Mouse (Mus musculus) stomach, embryonic 15.5 days (tissue): ENCODE data around the gene Cdc34b. TPM values are rescaled to one million over a fixed set of nuclear protein-coding genes. Genes with fewer than 3 reads are reported as not detected.
"Not testable (repeated sequence)": the region's sequence is repeated elsewhere in the genome, so short reads cannot be mapped to it uniquely, and the experiment has no call there.

Source experiments
- ATAC-seq: fragments of 200-750 bp; cut with Nextera tagmentation; 2 replicates; pipeline ENCODE4 v1.8.0; 2017; ENCODE audit warnings: low read depth, moderate number of reproducible peaks, moderate TSS enrichment; ENCODE audit not compliant: insufficient read depth, low FRiP score
- H3K27ac ChIP-seq: fragments of 300-500 bp; sonication (generic); 2 replicates; pipeline ENCODE4 v1.5.1; 2015; ENCODE audit warnings: mild to moderate bottlenecking, inconsistent platforms
- H3K27me3 ChIP-seq: fragments of 300-500 bp; sonication (generic); replicated peaks from 2 replicates; pipeline ENCODE4 v1.6.1; 2015; ENCODE audit warnings: inconsistent platforms
- H3K36me3 ChIP-seq: fragments of 300-500 bp; sonication (generic); 2 replicates; pipeline ENCODE4 v1.6.1; 2015; ENCODE audit warnings: inconsistent platforms
- H3K4me1 ChIP-seq: fragments of 300-500 bp; sonication (generic); 2 replicates; pipeline ENCODE4 v1.6.1; 2015; ENCODE audit warnings: inconsistent platforms
- H3K4me2 ChIP-seq: fragments of 300-500 bp; sonication (generic); 2 replicates; pipeline ENCODE4 v1.6.1; 2015; ENCODE audit warnings: mild to moderate bottlenecking, inconsistent platforms
- H3K4me3 ChIP-seq: fragments of 300-500 bp; sonication (generic); replicated peaks from 2 replicates; pipeline ENCODE4 v1.5.1; 2015; ENCODE audit warnings: inconsistent platforms
- H3K9ac ChIP-seq: fragments of 300-500 bp; sonication (generic); 2 replicates; pipeline ENCODE4 v1.6.1; 2015; ENCODE audit warnings: inconsistent platforms
- H3K9me3 ChIP-seq: fragments of 300-500 bp; sonication (generic); 2 replicates; pipeline ENCODE4 v1.6.1; 2016; ENCODE audit warnings: inconsistent platforms
- WGBS: fragments of 180-500 bp; shearing (Covaris S2); methylation state at CpG from one replicate; pipeline ENCODE4 v1.1.7; 2015; 5-methylcytosine and 5-hydroxymethylcytosine counted together
- polyA plus RNA-seq: library from polyadenylated mRNA; unstranded; fragments of >200 nt; fragmentation: Nextera tagmentation; extraction: Ambion mirVana; gene quantifications from 2 replicates; pipeline ENCODE4 v1.2.1, GENCODE M21; 2015

Cdc34b gene
- polyA plus RNA-seq = 0.42 TPM in 1 of 2 replicates, not detected in the other

- ATAC-seq = no peak
- Histone ChIP-seq H3K4me1 (no peaks in the 10 kb centered on the region), H3K27ac (no peak within 1 kb of the TSS), H3K4me2 (no peak within 1 kb of the TSS), H3K27me3 (no peaks in the 10 kb centered on the region), H3K9ac (no peak within 1 kb of the TSS), H3K4me3 (no peak within 1 kb of the TSS), H3K9me3 (no peaks in the 10 kb centered on the region), H3K36me3 (no peaks in the 10 kb centered on the region)
- WGBS = 79% methylated on average over 29 of the region's 29 CpGs
Measured at GRCm38 (mm10) chr11:94741732-94742272, at the start of gene Cdc34b. Cdc34b (plus strand) TSS chr11:94741782.

GRCm38 (mm10) chr11:94692502-94692901 lies 49.1 kb upstream of the Cdc34b start:
- not testable (repeated sequence) for H3K27ac ChIP-seq, H3K4me3 ChIP-seq, H3K4me1 ChIP-seq, ATAC-seq, H3K9ac ChIP-seq, H3K36me3 ChIP-seq, H3K27me3 ChIP-seq, H3K4me2 ChIP-seq, H3K9me3 ChIP-seq

GRCm38 (mm10) chr11:94695508-94695907 lies 46.1 kb upstream of the Cdc34b start:
- Histone ChIP-seq H3K27ac (no peak overlapping the region), H3K27me3 (no peaks in the 10 kb centered on the region), H3K4me3 (no peak overlapping the region), H3K9me3 (no peaks in the 10 kb centered on the region), H3K36me3 (no peaks in the 10 kb centered on the region), H3K9ac (no peak overlapping the region), H3K4me1 (no peaks in the 10 kb centered on the region), H3K4me2 (no peak overlapping the region)
- WGBS = 66% methylated on average over 6 of the region's 6 CpGs
- ATAC-seq = no peak

- Histone ChIP-seq H3K36me3 (no peaks in the 10 kb centered on the region), H3K9ac (no peak overlapping the region), H3K9me3 (no peaks in the 10 kb centered on the region), H3K27ac (no peak overlapping the region), H3K4me1 (peaks cover 8% of the 10 kb centered on the region), H3K27me3 (no peaks in the 10 kb centered on the region), H3K4me2 (no peak overlapping the region), H3K4me3 (no peak overlapping the region)
- 91% methylated on average over 2 of the region's 2 CpGs for WGBS
- ATAC-seq = no peak
Measured at GRCm38 (mm10) chr11:94697140-94697539, 44.4 kb upstream of the Cdc34b start.

GRCm38 (mm10) chr11:94697703-94698464 lies 43.7 kb upstream of the Cdc34b start:
- no peaks in the 10 kb centered on the region for H3K9me3 ChIP-seq
- no peak overlapping the region for H3K4me2 ChIP-seq
- no peak for ATAC-seq
- H3K27ac ChIP-seq = no peak overlapping the region
- H3K36me3 ChIP-seq = no peaks in the 10 kb centered on the region
- WGBS = 51% methylated on average over 13 of the region's 13 CpGs
- H3K4me1 ChIP-seq = peaks cover 8% of the 10 kb centered on the region
- no peak overlapping the region for H3K4me3 ChIP-seq
- H3K9ac ChIP-seq = no peak overlapping the region
- no peaks in the 10 kb centered on the region for H3K27me3 ChIP-seq

- Histone ChIP-seq H3K9ac (no peak overlapping the region), H3K36me3 (no peaks in the 10 kb centered on the region), H3K27ac (no peak overlapping the region), H3K27me3 (no peaks in the 10 kb centered on the region), H3K4me1 (peaks cover 14% of the 10 kb centered on the region), H3K4me3 (no peak overlapping the region), H3K4me2 (no peak overlapping the region), H3K9me3 (no peaks in the 10 kb centered on the region)
- WGBS = 93% methylated on average over 3 of the region's 3 CpGs
- no peak for ATAC-seq
Measured at GRCm38 (mm10) chr11:94699399-94699798, 42.2 kb upstream of the Cdc34b start.

- H3K4me3 ChIP-seq = peak overlapping the region; percentile 20
- peak overlapping the region; percentile 50 for H3K27ac ChIP-seq
- no peaks in the 10 kb centered on the region for H3K9me3 ChIP-seq
- 23% methylated on average over 27 of the region's 27 CpGs for WGBS
- H3K4me2 ChIP-seq = peak overlapping the region; percentile 49
- H3K9ac ChIP-seq = no peak overlapping the region
- H3K4me1 ChIP-seq = peaks cover 14% of the 10 kb centered on the region
- H3K36me3 ChIP-seq = no peaks in the 10 kb centered on the region
- ATAC-seq = 0 out of 2 replicates have a peak, but pooled peaks have one; percentile 23
- H3K27me3 ChIP-seq = no peaks in the 10 kb centered on the region
Measured at GRCm38 (mm10) chr11:94701401-94702215, 40.0 kb upstream of the Cdc34b start.

- H3K9me3 ChIP-seq = no peaks in the 10 kb centered on the region
- 17% methylated on average over 3 of the region's 3 CpGs for WGBS
- H3K27me3 ChIP-seq = no peaks in the 10 kb centered on the region
- peaks cover 14% of the 10 kb centered on the region for H3K4me1 ChIP-seq
- no peak overlapping the region for H3K4me3 ChIP-seq
- H3K4me2 ChIP-seq = peak overlapping the region; percentile 49
- no peak for ATAC-seq
- H3K36me3 ChIP-seq = no peaks in the 10 kb centered on the region
- no peak overlapping the region for H3K9ac ChIP-seq
- H3K27ac ChIP-seq = peak overlapping the region; percentile 19
Measured at GRCm38 (mm10) chr11:94702216-94702610, 39.4 kb upstream of the Cdc34b start.

GRCm38 (mm10) chr11:94704020-94704419 lies 37.6 kb upstream of the Cdc34b start:
- Histone ChIP-seq H3K4me1 (peaks cover 14% of the 10 kb centered on the region), H3K9me3 (no peaks in the 10 kb centered on the region), H3K27ac (peak overlapping the region; percentile 38), H3K27me3 (no peaks in the 10 kb centered on the region), H3K4me3 (no peak overlapping the region), H3K4me2 (no peak overlapping the region), H3K9ac (no peak overlapping the region), H3K36me3 (no peaks in the 10 kb centered on the region)
- 42% methylated on average over 7 of the region's 7 CpGs for WGBS
- ATAC-seq = no peak

- no peak within 1 kb of the TSS for H3K4me3 ChIP-seq
- H3K9me3 ChIP-seq = no peaks in the 10 kb centered on the region
- no peaks in the 10 kb centered on the region for H3K36me3 ChIP-seq
- peak within 1 kb of the TSS; percentile 38 for H3K27ac ChIP-seq
- H3K27me3 ChIP-seq = no peaks in the 10 kb centered on the region
- no peak within 1 kb of the TSS for H3K4me2 ChIP-seq
- no peak within 1 kb of the TSS for H3K9ac ChIP-seq
- WGBS = 57% methylated on average over 5 of the region's 5 CpGs
- peaks cover 14% of the 10 kb centered on the region for H3K4me1 ChIP-seq
- ATAC-seq = no peak
Measured at GRCm38 (mm10) chr11:94704472-94704871, 37.1 kb upstream of the Cdc34b start, which contains the start of gene Gm11541. Gm11541 (minus strand) TSS chr11:94704499.

- Histone ChIP-seq H3K36me3 (no peaks in the 10 kb centered on the region), H3K9me3 (no peaks in the 10 kb centered on the region), H3K27ac (peak overlapping the region; percentile 54; the same call in 1 of the 2 replicates), H3K4me3 (no peak overlapping the region), H3K4me2 (peak overlapping the region; percentile 13; the same call in 1 of the 2 replicates), H3K27me3 (no peaks in the 10 kb centered on the region), H3K9ac (no peak overlapping the region), H3K4me1 (peaks cover 9% of the 10 kb centered on the region; the same call in 1 of the 2 replicates)
- ATAC-seq = 0 out of 2 replicates have a peak, but pooled peaks have one; percentile 18
- WGBS = 25% methylated on average over 11 of the region's 11 CpGs
Measured at GRCm38 (mm10) chr11:94713246-94713860, 28.2 kb upstream of the Cdc34b start.
